Mouse (Mus musculus): ENCODE measurements around the gene Sept11.

Gene Sept11

GRCm38 (mm10) chr5:93129953-93130352 is 36.7 kb downstream of the Sept11 start:
- no peak for DNase-seq

GRCm38 (mm10) chr5:93131401-93131800 is 38.2 kb downstream of the Sept11 start:
- no peak for DNase-seq

- no peak for DNase-seq
These were observed 40.4 kb downstream of the Sept11 start for GRCm38 (mm10) chr5:93133445-93134244.

- DNase-seq, result no peak
These were observed 42.3 kb downstream of the Sept11 start for GRCm38 (mm10) chr5:93135368-93136107.

- DNase-seq, result peak; percentile 27
These were observed 43.8 kb downstream of the Sept11 start for GRCm38 (mm10) chr5:93136956-93137586.

- DNase-seq, result peak; percentile 49
These were observed 46.1 kb downstream of the Sept11 start for GRCm38 (mm10) chr5:93139350-93139749.

- DNase-seq, result no peak
These were observed 47.5 kb downstream of the Sept11 start for GRCm38 (mm10) chr5:93140747-93141146.

- no peak for DNase-seq
These were observed 50.3 kb downstream of the Sept11 start for GRCm38 (mm10) chr5:93143360-93144091.

- no peak for DNase-seq
These were observed 51.6 kb downstream of the Sept11 start for GRCm38 (mm10) chr5:93144874-93145273.

GRCm38 (mm10) chr5:93145504-93145903 is 52.3 kb downstream of the Sept11 start:
- DNase-seq, result no peak

- DNase-seq, result peak; percentile 2
These were observed 56.9 kb downstream of the Sept11 start for GRCm38 (mm10) chr5:93149969-93150777.

- DNase-seq, result no peak
These were observed 58.7 kb downstream of the Sept11 start for GRCm38 (mm10) chr5:93151985-93152384.

GRCm38 (mm10) chr5:93152451-93152850 is 59.2 kb downstream of the Sept11 start:
- DNase-seq, result no peak

- DNase-seq, result no peak
These were observed 61.2 kb downstream of the Sept11 start for GRCm38 (mm10) chr5:93154401-93154800.

- DNase-seq, result peak; percentile 53
These were observed 70.3 kb downstream of the Sept11 start for GRCm38 (mm10) chr5:93163541-93163940.

GRCm38 (mm10) chr5:93167919-93168516 is 74.8 kb downstream of the Sept11 start:
- DNase-seq, result no peak

- no peak for DNase-seq
These were observed 75.4 kb downstream of the Sept11 start for GRCm38 (mm10) chr5:93168654-93169053.

- no peak for DNase-seq
These were observed 78.2 kb downstream of the Sept11 start for GRCm38 (mm10) chr5:93171420-93171819.

GRCm38 (mm10) chr5:93172536-93172935 is 79.3 kb downstream of the Sept11 start:
- no peak for DNase-seq

GRCm38 (mm10) chr5:93174675-93175074 is 81.4 kb downstream of the Sept11 start:
- DNase-seq, result no peak

- no peak for DNase-seq
These were observed 85.4 kb downstream of the Sept11 start for GRCm38 (mm10) chr5:93178616-93179015.

- no peak for DNase-seq
These were observed 87.0 kb downstream of the Sept11 start for GRCm38 (mm10) chr5:93180252-93180651.
